Mouse (Mus musculus) mouse embryonic stem cell (cell line): ENCODE measurements around the gene Zbtb44.

Experiments
- in situ Hi-C, 2 experiments: fragments of 300-500 bp; cut with MboI; formaldehyde crosslinking; loops; 1 replicate in 1 of 2; 3 replicates in 1 of 2; pipeline ENCODE4 v1.14.3; 2019 to 2020; ENCODE audit warnings: low sequenced_read_pairs in 2 of 2, low pct_unique_long_range_greater_than_20kb in 1 of 2, mixed read lengths in 1 of 2; ENCODE audit not compliant: unreplicated experiment in 1 of 2

Zbtb44 gene

DNA sequence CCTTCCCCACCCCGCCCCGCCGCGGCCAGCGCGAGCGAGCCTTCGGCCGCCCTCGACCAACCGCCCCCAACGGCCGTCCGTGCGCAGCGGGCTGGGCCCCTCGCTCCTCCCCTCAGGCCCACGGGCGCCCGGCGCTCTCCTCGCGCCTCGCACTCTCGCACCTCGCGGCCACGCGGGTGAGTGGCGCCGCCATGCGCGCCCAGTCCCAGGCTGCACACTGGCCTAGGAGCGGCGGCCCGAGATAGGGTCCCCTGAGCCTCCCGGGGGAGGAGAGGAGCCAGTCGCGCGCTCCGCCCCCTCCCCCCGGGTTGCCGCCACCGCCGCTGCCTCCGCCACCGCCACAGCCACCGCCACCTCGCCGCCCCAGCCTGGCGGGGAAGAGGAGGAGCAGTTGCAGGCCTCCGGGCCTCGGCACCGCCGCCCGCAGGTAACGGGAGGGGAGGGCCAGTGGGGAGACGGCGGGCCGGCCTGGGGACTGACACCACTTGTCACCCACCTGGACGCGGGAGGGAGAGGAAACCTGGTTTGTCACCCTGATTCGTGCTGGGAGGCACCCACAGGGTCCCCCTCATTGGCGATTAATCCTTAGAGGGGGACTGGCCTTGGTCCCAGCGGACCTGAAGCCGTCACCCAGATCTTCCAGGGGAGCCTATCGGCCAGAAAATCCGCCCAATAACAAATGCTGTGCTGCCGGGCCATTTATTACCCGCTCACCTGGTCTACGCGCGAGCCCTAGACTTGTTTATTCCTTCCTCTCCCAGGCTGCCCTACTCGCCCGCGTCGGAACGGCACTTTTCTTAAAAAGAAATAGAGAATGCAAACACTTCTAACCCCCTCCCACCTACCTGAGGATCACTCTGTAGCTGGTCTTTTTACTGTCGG, at the start of gene Zbtb44:
Gene Zbtb44, plus strand, starts transcription at position 113 of the 882 bp plus-strand sequence.
- in situ Hi-C loops: no loop called here

DNA sequence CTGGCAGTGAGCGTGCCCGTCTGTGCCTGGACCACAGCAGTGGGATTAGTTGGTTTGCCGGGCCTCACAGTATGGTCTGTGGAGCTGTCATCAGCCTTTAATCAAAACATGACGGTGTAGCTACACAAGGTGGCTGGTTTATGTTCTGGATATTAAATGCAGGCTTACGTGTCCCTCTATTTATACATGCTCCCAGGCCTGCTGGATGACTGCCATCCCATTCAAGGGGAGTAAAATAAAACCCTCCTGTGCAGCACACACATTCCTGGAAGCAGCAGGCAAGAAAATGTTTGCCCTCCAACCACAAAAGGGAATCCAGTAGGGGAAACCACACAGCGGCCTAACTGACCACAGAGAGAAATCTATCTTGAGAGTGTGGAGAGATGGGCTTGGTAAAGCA, 44.7 kb upstream of the Zbtb44 start:
- in situ Hi-C loops: no loop called here

DNA sequence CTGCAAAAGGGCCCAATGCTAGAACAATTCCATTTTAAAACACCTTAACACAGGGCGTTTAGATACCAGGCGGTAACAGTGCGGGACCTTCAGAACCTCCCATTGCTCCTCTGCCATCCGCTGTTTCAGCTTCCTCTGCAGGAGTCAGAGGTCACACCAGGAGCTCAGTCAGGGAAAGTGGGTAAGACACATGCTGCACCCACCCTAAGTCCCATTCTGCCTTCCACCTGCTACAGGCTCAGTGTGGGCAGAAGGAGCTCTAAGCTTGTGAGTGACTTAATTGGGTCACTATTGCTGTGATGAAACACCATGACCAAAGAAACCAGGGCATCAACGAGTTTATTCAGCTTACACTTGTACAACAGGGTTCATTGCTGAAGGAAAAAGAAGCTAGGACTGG, 37.3 kb upstream of the Zbtb44 start:
- in situ Hi-C loops: no loop called here

DNA sequence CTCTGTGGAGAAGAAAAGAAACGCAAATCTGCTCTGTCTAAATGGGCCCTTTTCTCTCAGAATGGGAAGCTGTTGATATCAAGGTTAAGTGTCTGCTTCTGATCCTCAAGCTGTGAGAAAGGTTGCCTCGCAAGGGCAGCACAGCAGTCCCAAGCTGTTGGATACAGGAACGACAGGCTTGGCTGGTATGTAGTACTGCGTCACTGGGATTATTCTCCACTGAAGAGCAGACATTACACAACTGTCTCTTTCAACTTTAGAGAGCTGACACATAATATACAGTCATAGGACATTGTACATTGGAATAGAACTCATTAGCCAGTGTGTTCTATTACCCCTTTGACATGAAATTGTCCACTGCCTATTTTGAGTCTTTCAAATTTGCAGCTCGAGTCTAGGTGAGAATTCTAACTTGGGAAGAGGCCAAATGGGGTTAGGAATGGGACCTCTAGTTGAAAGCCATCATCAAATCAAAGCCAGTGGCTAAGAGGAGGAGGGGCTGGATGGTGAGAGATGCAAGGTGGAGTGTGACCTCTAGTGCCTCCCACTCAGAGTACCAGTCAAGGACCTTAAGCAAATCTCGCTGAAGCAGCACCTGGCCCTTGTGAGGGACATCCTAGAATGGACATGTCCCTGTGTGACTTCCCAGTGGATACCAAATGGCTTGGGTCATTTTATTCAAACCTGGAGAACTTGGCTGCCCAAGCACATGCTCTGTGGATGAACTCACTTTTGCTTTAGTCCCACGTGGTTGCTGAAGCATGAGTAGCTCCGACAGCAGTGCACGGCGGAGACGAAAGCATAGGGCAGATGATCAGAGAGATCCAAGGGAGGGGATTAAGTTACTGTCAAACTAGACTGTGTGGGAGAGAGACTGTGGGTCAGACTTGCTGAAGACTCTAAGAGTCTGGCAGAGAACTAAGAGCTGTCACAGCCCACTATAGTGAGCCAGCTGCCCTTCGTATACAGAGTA, 33.6 kb upstream of the Zbtb44 start:
- in situ Hi-C loops: no loop called here

DNA sequence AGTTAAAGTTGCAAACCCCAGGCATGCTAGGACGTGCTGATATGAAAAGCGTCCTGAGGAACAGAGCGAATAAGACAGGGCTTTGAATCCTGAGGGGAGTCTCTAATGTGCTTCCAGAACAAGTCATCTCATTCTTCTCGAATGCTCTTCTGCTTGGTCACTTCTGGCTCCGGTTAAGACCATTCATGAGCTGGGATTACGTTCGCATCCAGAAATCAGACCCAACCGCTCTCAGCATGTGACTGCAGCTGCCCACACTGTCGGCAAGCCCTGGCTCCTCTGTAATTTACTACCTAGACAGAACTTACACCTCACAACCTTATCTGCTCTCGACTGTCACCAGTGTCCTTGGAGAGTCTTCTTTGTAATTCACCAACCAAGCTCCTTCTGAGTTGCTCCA, 29.8 kb upstream of the Zbtb44 start:
- in situ Hi-C loops: no loop called here

DNA sequence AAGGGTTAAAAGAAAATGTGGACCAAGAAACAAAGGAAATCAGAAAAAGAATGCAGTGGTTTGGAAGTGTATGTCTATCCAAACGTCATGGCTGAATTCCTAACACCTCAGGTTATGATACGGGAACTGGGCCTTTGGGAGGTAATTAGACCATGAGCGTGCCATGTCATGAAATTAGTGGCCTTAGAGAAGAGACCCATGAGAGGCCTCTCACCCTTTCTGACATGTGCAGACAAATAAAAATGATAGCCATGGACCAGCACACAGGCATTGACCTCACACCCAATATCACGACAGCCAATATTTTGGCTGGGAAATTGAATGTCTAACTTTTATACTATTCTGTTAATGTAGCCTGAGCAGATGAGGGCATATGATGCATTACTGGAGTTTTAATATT, 27.9 kb upstream of the Zbtb44 start:
- in situ Hi-C loops: no loop called here

DNA sequence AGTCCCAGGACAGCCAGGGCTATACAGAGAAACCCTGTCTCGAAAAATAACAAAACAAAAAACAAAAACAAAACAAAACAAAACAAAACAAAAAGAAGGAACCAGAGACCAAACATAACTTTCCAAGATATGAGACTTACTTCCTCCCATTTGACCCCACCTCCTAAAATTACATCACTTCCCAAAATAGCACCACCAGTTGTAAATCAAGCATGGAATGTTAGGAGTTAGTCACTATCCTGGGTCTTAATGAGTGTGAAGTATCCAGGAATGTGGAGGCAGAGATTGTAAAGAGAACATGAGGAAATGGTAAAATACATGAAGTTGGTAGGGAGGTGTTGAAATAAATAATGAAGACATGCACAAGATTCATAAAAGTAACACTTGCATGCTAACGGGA, 21.1 kb upstream of the Zbtb44 start:
- in situ Hi-C loops: no loop called here

DNA sequence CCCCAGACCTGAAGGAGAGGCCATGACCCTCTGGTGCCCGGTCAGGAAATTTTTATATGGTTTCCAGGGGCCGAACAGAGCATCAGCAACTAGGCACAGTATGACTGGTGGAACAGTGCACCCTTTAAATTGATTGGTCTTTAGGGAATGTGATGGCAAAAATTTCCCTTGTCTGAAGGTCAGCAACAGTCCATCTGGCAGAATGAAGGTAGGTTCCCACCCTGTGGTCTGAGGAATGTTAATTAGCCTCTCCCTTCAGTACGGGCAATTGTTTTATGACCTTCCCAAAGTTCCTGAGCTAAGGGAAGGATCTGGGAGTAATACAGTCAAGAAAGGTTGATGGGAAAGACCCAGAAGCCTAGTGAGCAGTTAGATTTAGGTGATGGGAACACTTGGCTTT, 20.4 kb upstream of the Zbtb44 start:
- in situ Hi-C loops: loop anchor here in 1 of 2 experiments (10.0 kb wide), 1 partner anchor 275 kb away; the partner anchor contains the start of gene Prdm10

DNA sequence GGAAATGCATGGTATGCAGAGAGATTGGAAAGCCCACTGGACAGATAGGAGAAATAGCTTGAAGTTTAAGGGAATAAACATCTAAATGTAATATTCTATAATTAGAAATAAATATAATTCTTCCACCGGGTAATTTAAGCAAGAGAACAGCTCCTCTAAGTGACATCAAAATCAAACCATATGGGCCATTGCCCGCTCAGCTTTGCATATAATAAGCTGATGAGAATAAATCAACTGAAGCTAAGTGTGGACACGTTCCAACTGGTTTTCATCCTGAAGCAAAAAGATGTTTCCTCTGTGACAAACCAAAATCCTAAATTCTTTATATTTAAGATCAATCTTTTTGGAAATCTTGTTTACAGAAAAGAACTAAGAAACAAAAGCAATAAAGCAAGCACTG, 19.7 kb upstream of the Zbtb44 start:
- in situ Hi-C loops: loop anchor here in 1 of 2 experiments (10.0 kb wide), 1 partner anchor 274 kb away; the partner anchor contains the start of gene Prdm10

DNA sequence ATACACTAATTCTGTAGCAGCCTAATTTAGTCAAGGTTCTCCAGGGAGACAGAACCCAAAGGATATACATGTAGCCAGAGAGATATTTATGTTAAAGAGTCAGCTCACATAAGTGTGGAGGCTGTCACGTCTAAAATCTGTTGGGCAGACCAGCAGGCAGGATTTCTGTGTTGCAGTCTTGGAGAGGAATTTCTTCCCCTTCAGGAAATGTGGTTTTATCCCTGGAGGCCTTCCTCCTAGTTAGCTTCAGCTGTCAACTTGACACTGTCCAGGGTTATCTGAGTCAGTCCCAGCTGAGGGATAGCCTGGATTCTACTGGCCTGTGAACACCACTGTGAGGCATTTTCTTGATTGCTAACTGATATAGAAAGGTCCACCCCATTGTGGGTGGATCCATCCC, 18.9 kb upstream of the Zbtb44 start:
- in situ Hi-C loops: loop anchor here in 1 of 2 experiments (10.0 kb wide), 1 partner anchor 273 kb away; the partner anchor contains the start of gene Prdm10

DNA sequence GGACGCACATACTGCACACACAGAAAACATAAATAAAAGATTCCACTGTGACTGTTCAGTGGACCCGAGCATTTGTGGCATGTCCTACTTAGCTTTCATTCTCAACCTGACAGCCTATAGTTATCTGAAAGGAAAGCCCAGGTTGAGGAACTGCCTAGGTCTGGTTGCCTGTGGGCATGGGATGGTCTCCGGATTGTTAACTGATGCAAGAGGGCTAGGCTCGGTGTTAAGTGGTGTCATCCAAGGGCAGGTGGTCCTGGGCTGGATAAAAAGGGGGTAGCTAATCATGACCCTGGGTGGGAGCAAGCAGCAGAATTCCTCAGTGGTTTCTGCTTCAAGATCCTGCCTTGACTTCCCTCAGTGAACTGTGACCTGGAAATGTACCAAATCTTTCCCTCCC, 17.8 kb upstream of the Zbtb44 start:
- in situ Hi-C loops: loop anchor here in 1 of 2 experiments (10.0 kb wide), 1 partner anchor 272 kb away; the partner anchor contains the start of gene Prdm10

DNA sequence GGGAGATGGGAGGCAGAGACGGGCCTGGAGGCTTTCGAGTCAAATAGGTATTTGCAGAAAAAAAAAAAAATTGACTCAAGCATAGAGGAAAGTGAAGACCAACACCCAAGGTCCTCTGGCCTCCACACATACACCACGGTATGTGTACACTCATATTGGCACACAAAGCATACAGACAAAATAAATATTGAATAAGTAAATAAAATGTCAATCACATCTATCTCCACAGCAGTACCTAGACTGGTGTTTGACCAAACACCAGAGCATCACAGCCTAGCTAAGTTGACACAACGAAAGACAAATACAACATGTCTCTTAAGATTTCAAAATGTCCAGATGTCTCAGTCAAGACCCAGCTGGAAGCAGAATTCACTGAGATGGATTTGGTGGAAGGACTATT, 17.0 kb upstream of the Zbtb44 start:
- in situ Hi-C loops: loop anchor here in 1 of 2 experiments (10.0 kb wide), 1 partner anchor 271 kb away; the partner anchor contains the start of gene Prdm10

DNA sequence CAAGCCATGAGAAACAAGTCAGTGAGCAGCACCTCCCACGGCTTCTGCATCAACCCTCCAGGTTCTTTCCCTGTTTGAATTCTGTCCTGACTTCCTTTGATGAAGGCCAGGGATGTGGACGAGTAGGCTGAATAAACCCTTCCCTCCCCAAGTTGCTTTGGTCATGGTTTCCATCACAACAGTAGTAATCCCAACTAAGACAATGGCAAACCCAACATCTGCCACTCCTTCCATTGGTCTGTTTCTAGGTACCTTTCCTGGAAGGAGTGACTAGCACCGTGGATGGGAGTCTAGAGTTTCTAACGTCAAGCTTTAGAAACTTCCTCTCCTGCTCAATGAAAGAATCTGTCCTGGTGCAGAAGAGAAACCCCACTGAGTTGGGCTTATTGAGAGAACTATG, 12.8 kb upstream of the Zbtb44 start:
- in situ Hi-C loops: loop anchor here in 1 of 2 experiments (10.0 kb wide), 1 partner anchor 267 kb away; the partner anchor contains the start of gene Prdm10

DNA sequence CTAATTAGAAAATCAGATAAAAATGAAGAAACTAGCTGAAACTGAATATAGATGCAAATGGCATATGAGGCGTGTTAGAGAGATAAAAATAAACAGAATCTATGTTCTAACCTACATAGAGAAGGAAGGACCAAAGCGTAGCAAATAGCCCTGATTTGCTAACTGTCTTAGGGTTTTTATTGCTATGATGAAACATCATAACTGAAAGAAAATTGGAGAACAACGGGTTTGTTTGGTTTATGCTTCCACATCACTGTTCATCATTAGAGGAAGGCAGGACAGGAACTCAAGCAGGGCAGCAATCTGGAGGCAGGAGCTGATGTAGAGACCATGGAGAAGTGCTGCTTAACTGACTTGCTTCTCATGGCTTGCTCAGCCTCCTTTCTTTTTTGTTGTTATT, 12.3 kb upstream of the Zbtb44 start:
- in situ Hi-C loops: loop anchor here in 1 of 2 experiments (10.0 kb wide), 1 partner anchor 267 kb away; the partner anchor contains the start of gene Prdm10

DNA sequence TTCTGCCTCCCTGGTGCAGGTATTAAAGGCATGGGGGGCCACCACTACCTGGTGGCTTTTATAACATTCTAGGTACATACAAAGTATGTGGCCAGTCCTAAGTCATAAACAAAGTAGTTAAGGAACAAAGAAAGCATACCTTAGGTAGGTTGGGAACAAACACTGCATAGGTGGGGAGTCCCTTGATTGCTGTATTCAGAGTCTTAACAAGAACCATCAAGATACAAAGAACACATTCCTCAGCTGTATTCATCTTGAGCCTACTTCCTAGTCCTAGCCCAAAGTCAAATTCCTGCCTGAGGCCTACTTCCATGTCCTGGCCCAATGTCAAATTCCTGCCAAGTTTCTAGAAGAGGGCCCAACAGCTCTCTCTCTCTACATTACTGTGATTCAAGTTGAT, 11.7 kb upstream of the Zbtb44 start:
- in situ Hi-C loops: loop anchor here in 1 of 2 experiments (10.0 kb wide), 1 partner anchor 266 kb away; the partner anchor contains the start of gene Prdm10

DNA sequence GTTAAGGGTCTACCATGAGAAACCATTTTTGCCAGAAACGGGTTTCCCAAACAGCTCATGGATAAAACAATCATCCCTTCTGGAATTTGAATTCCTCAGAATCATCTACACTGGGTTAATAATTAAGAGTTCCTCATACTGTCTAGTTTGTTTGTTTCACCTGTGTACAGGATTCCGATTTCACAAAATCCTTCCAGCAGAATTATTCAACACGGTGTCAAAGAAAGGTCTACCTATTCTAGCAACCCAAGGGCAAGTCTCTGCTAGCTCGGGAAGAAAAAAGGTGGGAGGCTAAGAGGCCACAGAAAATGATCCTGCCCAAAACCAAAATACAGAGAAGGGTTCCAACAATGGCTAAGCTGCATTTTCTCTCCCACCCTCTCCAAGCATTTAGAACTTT, 2.2 kb upstream of the Zbtb44 start:
- in situ Hi-C loops: no loop called here

DNA sequence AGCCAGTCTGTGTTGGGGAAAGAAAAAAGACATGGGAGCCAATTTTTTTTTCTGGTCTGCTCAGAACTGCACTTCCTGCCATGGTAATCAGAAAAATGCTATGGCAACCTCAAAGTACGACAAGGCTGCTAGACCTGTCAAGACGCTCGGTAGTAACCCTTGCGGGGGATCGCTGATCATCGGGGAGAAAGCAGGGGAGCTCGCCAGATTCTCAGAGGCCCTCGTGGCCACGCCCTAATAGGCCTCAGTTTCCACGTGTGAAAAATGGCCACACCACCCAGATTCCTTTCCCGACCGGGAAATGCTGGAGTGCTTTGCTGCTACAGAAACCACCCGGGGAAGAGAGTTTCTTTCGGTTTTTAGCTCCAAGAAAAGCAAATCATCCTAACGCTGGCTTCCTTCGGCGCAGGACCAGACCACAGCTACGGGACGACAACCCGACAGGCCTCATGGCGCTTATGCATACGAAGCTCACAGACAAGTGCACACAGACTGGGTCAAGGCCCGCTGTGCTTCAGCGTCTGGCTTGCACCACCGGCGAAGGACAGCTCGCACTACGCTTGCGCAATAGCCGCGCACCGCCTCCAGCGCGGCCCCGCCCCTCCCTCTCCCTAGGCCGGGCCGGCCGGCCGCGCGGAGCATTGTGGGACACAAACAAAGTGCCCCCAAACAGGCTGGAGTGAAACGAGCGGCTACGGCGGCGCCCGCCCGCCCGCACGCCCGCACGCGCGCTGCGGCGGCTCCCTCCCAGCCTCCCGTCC, 513 bp upstream of the Zbtb44 start:
- in situ Hi-C loops: no loop called here

DNA sequence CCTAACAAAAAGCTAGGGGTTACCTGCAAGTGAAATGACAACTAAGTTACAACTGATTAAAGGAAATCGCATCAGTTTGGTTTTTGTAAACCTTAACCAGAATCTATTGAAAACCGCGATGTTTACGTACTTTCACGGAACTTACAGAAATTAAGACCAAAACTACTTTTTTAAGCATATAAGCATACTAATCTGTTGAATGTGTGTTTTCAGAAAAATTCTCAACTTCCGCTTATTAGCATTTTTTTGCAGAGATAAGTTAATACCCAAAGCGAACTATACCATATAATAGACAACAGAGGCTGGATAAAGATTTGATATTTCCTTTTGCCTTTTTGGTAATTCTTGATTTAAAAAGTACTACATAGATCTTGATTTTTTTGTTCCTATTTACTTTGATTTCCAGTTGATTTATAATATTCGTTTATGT, 985 bp downstream of the Zbtb44 start:
- in situ Hi-C loops: no loop called here
